Mouse (Mus musculus): ENCODE measurements at regions not wholly inside any gene's neighbourhood (a gene's known extent, or its start where the extent isn't known, plus 50 kb on each side); places are given as distances from the start of the nearest gene placed in this dataset.

GRCm38 (mm10) chr3:52756006-52756405 is 261.0 kb downstream of the Cog6 start:
- no peak for TF ChIP-seq POLR2A (IDR thresholded peaks at IDR 0.05; ENCODE audit: borderline replicate concordance, insufficient read depth, low read length)
- no peak for TF ChIP-seq CTCF (IDR thresholded peaks at IDR 0.05; ENCODE audit: borderline replicate concordance, insufficient read depth, low read depth, low read length)

Measured in cerebellum, adult 2 months (tissue).